Mouse (Mus musculus): Measurements from ENCODE around the gene Xkr7. TPM values are rescaled to one million over a fixed set of nuclear protein-coding genes. Genes with fewer than 3 reads are reported as not detected.

Xkr7 gene
- polyA plus RNA-seq, 1 experiment from 2014 or later: not detected

- no peak for DNase-seq (ENCODE audit: low spot score)
- Histone ChIP-seq H3K27me3 (ENCODE audit: insufficient read depth, poor library complexity, severe bottlenecking) (no peaks in the 10 kb centered on the region), H3K4me1 (peaks cover 13% of the 10 kb centered on the region), H3K36me3 (no peaks in the 10 kb centered on the region), H3K27ac (no peak overlapping the region), H3K4me3 (no peak overlapping the region), H3K9me3 (no peaks in the 10 kb centered on the region)
- 69% methylated on average over 6 of the region's 6 CpGs for WGBS
Observed at GRCm38 (mm10) chr2:153085556-153085955, 53.9 kb downstream of the Xkr7 start.

GRCm38 (mm10) chr2:153086166-153086565, 54.5 kb downstream of the Xkr7 start:
- no peaks in the 10 kb centered on the region for H3K9me3 ChIP-seq
- H3K27me3 ChIP-seq (ENCODE audit: insufficient read depth, poor library complexity, severe bottlenecking): no peaks in the 10 kb centered on the region
- peaks cover 13% of the 10 kb centered on the region for H3K4me1 ChIP-seq
- no peak overlapping the region for H3K27ac ChIP-seq
- WGBS: 85% methylated on average over 4 of the region's 4 CpGs
- no peak overlapping the region for H3K4me3 ChIP-seq
- no peak for DNase-seq (ENCODE audit: low spot score)
- no peaks in the 10 kb centered on the region for H3K36me3 ChIP-seq

- Histone ChIP-seq H3K4me1 (peaks cover 12% of the 10 kb centered on the region), H3K27me3 (ENCODE audit: insufficient read depth, poor library complexity, severe bottlenecking) (no peaks in the 10 kb centered on the region), H3K36me3 (no peaks in the 10 kb centered on the region), H3K4me3 (no peak overlapping the region), H3K9me3 (no peaks in the 10 kb centered on the region), H3K27ac (no peak overlapping the region)
- DNase-seq (ENCODE audit: low spot score): no peak
- 83% methylated on average over 10 of the region's 10 CpGs for WGBS
Observed at GRCm38 (mm10) chr2:153087091-153087490, 55.4 kb downstream of the Xkr7 start.

GRCm38 (mm10) chr2:153089316-153089715, 57.7 kb downstream of the Xkr7 start:
- H3K27ac ChIP-seq: no peak overlapping the region
- no peak overlapping the region for H3K4me3 ChIP-seq
- no peaks in the 10 kb centered on the region for H3K27me3 ChIP-seq (ENCODE audit: insufficient read depth, poor library complexity, severe bottlenecking)
- peaks cover 11% of the 10 kb centered on the region for H3K4me1 ChIP-seq
- H3K9me3 ChIP-seq: no peaks in the 10 kb centered on the region
- no peaks in the 10 kb centered on the region for H3K36me3 ChIP-seq
- WGBS: 75% methylated on average over 2 of the region's 2 CpGs
- no peak for DNase-seq (ENCODE audit: low spot score)

GRCm38 (mm10) chr2:153090551-153091165, 59.0 kb downstream of the Xkr7 start:
- H3K4me3 ChIP-seq: no peak overlapping the region
- H3K4me1 ChIP-seq: peaks cover 9% of the 10 kb centered on the region; the same call in 1 of the 2 replicates
- no peak for DNase-seq (ENCODE audit: low spot score)
- no peaks in the 10 kb centered on the region for H3K9me3 ChIP-seq
- H3K36me3 ChIP-seq: no peaks in the 10 kb centered on the region
- no peaks in the 10 kb centered on the region for H3K27me3 ChIP-seq (ENCODE audit: insufficient read depth, poor library complexity, severe bottlenecking)
- no peak overlapping the region for H3K27ac ChIP-seq
- 31% methylated on average over 10 of the region's 10 CpGs for WGBS

Other genes starting within 250 kb of the Xkr7 start
- gene Bcl2l1, start 200.1 kb upstream of the Xkr7 start, polyA plus RNA-seq (2016; fragmentation: Nextera tagmentation; extraction: Ambion mirVana): 72.8 and 76.2 TPM in 2 replicates
- gene Tpx2, start 183.9 kb upstream of the Xkr7 start, polyA plus RNA-seq (2016; fragmentation: Nextera tagmentation; extraction: Ambion mirVana): 74.7 and 97.0 TPM in 2 replicates
- gene Mylk2, start 120.5 kb upstream of the Xkr7 start, polyA plus RNA-seq (2016; fragmentation: Nextera tagmentation; extraction: Ambion mirVana): 0.05 and 0.07 TPM in 2 replicates
- 0.21 and 0.36 TPM in 2 replicates for gene Foxs1, start 98.6 kb upstream of the Xkr7 start, polyA plus RNA-seq (2016; fragmentation: Nextera tagmentation; extraction: Ambion mirVana)
- gene Dusp15, start 80.2 kb upstream of the Xkr7 start, polyA plus RNA-seq (2016; fragmentation: Nextera tagmentation; extraction: Ambion mirVana): 0.04 TPM in 2 replicates
- gene Ttll9, start 69.4 kb upstream of the Xkr7 start, polyA plus RNA-seq (2016; fragmentation: Nextera tagmentation; extraction: Ambion mirVana): 0.47 and 0.85 TPM in 2 replicates
- 89.9 and 94.4 TPM in 2 replicates for gene Pdrg1, start 16.4 kb upstream of the Xkr7 start, polyA plus RNA-seq (2016; fragmentation: Nextera tagmentation; extraction: Ambion mirVana)
- gene Ccm2l, start 34.1 kb downstream of the Xkr7 start, polyA plus RNA-seq (2016; fragmentation: Nextera tagmentation; extraction: Ambion mirVana): 4.4 and 5.1 TPM in 2 replicates
- gene Hck, start 76.6 kb downstream of the Xkr7 start, polyA plus RNA-seq (2016; fragmentation: Nextera tagmentation; extraction: Ambion mirVana): 0.48 and 1.3 TPM in 2 replicates
- gene Tm9sf4, start 129.5 kb downstream of the Xkr7 start, polyA plus RNA-seq (2016; fragmentation: Nextera tagmentation; extraction: Ambion mirVana): 74.4 and 80.4 TPM in 2 replicates
- 7.7 and 8.8 TPM in 2 replicates for gene Tspyl3, start 193.6 kb downstream of the Xkr7 start, polyA plus RNA-seq (2016; fragmentation: Nextera tagmentation; extraction: Ambion mirVana)
- 22.4 and 22.8 TPM in 2 replicates for gene Plagl2, start 209.6 kb downstream of the Xkr7 start, polyA plus RNA-seq (2016; fragmentation: Nextera tagmentation; extraction: Ambion mirVana)
- gene Pofut1, start 209.7 kb downstream of the Xkr7 start, polyA plus RNA-seq (2016; fragmentation: Nextera tagmentation; extraction: Ambion mirVana): 4.4 and 6.1 TPM in 2 replicates